Mouse (Mus musculus) limb, embryonic 12.5 days (tissue): Measurements from ENCODE around the gene Thada. TPM values are rescaled to one million over a fixed set of nuclear protein-coding genes. Genes with fewer than 3 reads are reported as not detected.
"Not testable (repeated sequence)": the region's sequence is repeated elsewhere in the genome, so short reads cannot be mapped to it uniquely, and the experiment has no call there.

Source experiments
- ATAC-seq: fragments of 200-750 bp; cut with Nextera tagmentation; 2 replicates; pipeline ENCODE4 v1.8.0; 2017; ENCODE audit warnings: low read depth, moderate TSS enrichment; ENCODE audit not compliant: insufficient number of reproducible peaks, insufficient read depth, low FRiP score, low TSS enrichment
- H3K27ac ChIP-seq: fragments of 300-500 bp; sonication (generic); 2 replicates; pipeline ENCODE4 v1.5.1; 2016; ENCODE audit warnings: mild to moderate bottlenecking, moderate library complexity
- H3K27me3 ChIP-seq: fragments of 300-500 bp; sonication (generic); 2 replicates; pipeline ENCODE4 v1.6.1; 2016; ENCODE audit warnings: mild to moderate bottlenecking, moderate library complexity
- H3K36me3 ChIP-seq: fragments of 300-500 bp; sonication (generic); 2 replicates; pipeline ENCODE4 v1.6.1; 2016; ENCODE audit warnings: mild to moderate bottlenecking, moderate library complexity
- H3K4me1 ChIP-seq: fragments of 300-500 bp; sonication (generic); replicated peaks from 2 replicates; pipeline ENCODE4 v1.6.1; 2016
- H3K4me2 ChIP-seq: fragments of 300-500 bp; sonication (generic); 2 replicates; pipeline ENCODE4 v1.6.1; 2016; ENCODE audit warnings: mild to moderate bottlenecking, moderate library complexity
- H3K4me3 ChIP-seq: fragments of 300-500 bp; sonication (generic); replicated peaks from 2 replicates; pipeline ENCODE4 v1.5.1; 2016; ENCODE audit warnings: mild to moderate bottlenecking
- H3K9ac ChIP-seq: fragments of 300-500 bp; sonication (generic); replicated peaks from 2 replicates; pipeline ENCODE4 v1.6.1; 2016; ENCODE audit warnings: mild to moderate bottlenecking, moderate library complexity
- H3K9me3 ChIP-seq: fragments of 300-500 bp; sonication (generic); 2 replicates; pipeline ENCODE4 v1.6.1; 2016; ENCODE audit warnings: mild to moderate bottlenecking, moderate library complexity
- WGBS: fragments of 180-500 bp; shearing (Covaris S2); methylation state at CpG from one replicate; pipeline ENCODE4 v1.1.7; 2016; 5-methylcytosine and 5-hydroxymethylcytosine counted together
- polyA plus RNA-seq: library from polyadenylated mRNA; unstranded; fragments of >200 nt; fragmentation: Nextera tagmentation; extraction: Ambion mirVana; gene quantifications from 2 replicates; pipeline ENCODE4 v1.2.1, GENCODE M21; 2016

The Thada gene
- polyA plus RNA-seq, 1 experiment from 2014 or later = 15.3 TPM

DNA sequence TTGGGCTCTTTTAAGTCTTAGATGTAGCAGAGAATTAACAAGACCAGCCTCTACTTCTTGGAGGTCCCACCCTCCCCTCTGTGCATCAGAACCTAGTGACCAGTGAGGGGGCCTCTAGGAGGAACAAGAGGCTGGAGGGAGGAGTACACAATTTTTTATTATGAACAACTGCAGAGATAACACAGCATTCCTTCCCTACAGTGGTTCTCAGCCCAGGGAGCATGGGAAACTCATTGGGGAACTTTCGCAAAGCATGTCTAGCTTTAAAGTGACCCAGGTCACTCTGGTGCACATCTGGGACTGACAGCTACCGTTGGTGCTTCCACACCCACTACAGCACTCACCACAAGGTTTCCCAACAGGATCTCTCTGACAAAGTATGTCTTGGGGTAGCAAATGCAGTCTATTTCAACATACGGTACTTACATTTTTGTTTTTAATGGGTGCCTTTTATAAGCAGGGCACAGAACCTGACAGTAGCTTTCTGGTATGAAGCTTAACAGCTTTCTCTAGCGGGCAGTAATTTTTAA lies 230.5 kb downstream of the Thada start:
- Histone ChIP-seq H3K27me3 (no peaks in the 10 kb centered on the region), H3K9me3 (no peaks in the 10 kb centered on the region), H3K4me2 (no peak overlapping the region), H3K4me3 (no peak overlapping the region), H3K36me3 (peaks cover 10% of the 10 kb centered on the region; the same call in 1 of the 2 replicates), H3K9ac (no peak overlapping the region), H3K4me1 (no peaks in the 10 kb centered on the region; the same call in 1 of the 2 replicates), H3K27ac (no peak overlapping the region)
- ATAC-seq = no peak
- WGBS = 81% methylated on average over 4 of the region's 4 CpGs

DNA sequence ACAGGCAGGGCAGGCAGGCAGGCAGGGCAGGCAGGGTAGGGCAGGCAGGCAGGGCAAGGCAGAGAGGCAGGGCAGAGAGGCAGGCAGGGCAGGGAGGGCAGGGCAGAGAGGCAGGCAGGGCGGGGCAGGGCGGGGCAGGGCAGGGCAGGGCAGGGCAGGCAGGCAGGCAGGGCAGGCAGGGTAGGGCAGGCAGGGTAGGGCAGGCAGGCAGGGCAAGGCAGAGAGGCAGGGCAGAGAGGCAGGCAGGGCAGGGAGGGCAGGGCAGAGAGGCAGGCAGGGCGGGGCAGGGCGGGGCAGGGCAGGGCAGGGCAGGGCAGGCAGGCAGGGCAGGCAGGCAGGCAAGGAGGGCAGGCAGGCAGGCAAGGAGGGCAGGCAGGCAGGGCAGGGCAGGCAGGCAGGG lies 231.2 kb downstream of the Thada start:
- not testable (repeated sequence) for H3K4me1 ChIP-seq, H3K9ac ChIP-seq, H3K27me3 ChIP-seq, H3K9me3 ChIP-seq, H3K4me3 ChIP-seq, H3K4me2 ChIP-seq, H3K27ac ChIP-seq, ATAC-seq
- WGBS = no CpG with 5 or more reads among the region's 4 CpGs
- peaks cover 16% of the 10 kb centered on the region; the same call in 1 of the 2 replicates for H3K36me3 ChIP-seq

DNA sequence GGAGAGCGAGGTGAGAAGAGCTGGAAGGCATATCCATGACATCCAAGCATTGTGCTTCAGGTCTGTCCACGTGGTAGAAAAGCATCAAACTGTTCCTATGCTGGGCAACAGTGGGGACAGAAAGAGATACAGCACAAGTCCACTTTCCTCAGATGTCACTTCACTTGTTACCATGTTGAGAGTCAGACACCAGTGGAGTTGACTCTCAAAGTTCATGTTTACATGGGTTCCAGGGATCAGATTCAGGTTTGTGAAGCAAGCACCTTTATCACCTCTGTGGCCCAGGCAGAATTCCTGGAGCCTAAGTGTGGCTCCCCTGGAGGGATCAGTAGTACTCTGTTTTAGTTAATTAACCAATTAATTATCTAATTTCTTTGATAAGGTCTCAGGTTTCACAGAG lies 232.2 kb downstream of the Thada start:
- Histone ChIP-seq H3K4me2 (no peak overlapping the region), H3K9me3 (no peaks in the 10 kb centered on the region), H3K27me3 (no peaks in the 10 kb centered on the region), H3K9ac (no peak overlapping the region), H3K4me1 (no peaks in the 10 kb centered on the region; the same call in 1 of the 2 replicates), H3K4me3 (no peak overlapping the region), H3K27ac (no peak overlapping the region), H3K36me3 (peaks cover 20% of the 10 kb centered on the region)
- 94% methylated on average over 2 of the region's 2 CpGs for WGBS
- ATAC-seq = no peak

DNA sequence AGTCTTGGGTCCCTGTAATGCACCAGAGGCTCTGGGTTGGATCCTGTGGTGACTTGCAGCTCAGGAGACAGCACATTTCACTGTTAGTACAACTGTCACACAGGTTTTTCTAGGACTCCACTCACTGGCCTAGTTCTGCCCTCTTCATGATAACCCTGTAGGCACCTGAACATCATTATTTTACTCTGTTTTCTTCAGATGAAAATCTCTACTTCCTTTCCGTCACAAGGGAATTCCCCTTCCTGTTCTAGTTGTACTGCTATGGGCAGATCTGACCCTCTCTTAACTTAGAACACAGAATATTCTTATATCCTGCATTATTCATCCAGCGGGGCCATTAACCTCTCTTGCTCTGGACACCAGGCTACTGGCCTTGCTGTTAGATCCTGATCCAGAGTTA lies 234.6 kb downstream of the Thada start:
- WGBS = 88% methylated on average over 2 of the region's 2 CpGs
- Histone ChIP-seq H3K4me3 (no peak overlapping the region), H3K9ac (no peak overlapping the region), H3K4me1 (peaks cover 11% of the 10 kb centered on the region), H3K27ac (no peak overlapping the region), H3K4me2 (no peak overlapping the region), H3K27me3 (no peaks in the 10 kb centered on the region), H3K9me3 (no peaks in the 10 kb centered on the region), H3K36me3 (peaks cover 27% of the 10 kb centered on the region)
- no peak for ATAC-seq

DNA sequence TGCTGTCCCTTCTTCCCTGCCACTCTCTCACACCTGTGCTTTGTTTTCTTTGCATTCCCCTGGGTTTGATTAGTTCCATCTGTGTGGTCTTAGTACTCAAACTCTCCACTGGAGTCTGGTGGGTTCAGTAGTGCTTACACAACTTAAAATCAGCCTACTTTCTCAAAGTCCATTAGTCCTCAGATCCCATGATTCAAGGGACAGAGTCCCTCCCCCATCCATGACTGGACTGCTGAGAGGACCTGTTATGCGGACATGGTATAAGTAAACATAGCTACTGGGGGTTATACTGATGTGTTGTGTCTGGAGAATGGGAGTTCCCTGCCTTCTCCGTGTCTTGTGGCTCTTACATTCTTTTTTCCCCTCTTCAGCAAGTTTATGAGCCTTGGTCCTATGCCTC lies 237.8 kb downstream of the Thada start:
- 73% methylated on average over 2 of the region's 2 CpGs for WGBS

DNA sequence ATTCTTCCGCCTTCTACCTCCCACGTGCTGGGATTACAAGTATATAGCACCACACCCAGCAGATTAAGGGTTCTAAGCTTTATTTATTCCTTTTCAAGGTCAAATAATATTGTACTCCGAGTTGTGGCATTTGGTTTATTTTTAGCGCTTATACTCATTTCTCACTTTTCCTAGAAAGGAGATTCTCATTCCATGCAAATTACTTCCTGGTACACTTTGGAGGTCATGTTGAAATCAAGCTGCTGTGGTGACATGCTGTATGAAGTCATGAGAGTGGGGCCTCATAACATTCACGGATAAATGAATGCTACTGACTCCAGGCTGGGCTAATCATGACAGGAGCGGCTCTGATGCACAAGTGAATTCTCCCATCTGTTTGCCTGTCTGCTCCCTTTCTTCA lies 239.3 kb downstream of the Thada start:
- H3K27me3 ChIP-seq = no peaks in the 10 kb centered on the region
- WGBS = 89% methylated on average over 6 of the region's 6 CpGs
- ATAC-seq = no peak
- no peaks in the 10 kb centered on the region for H3K9me3 ChIP-seq
- H3K27ac ChIP-seq = no peak overlapping the region
- peaks cover 31% of the 10 kb centered on the region for H3K4me1 ChIP-seq
- H3K36me3 ChIP-seq = peaks cover 54% of the 10 kb centered on the region
- H3K9ac ChIP-seq = no peak overlapping the region
- H3K4me2 ChIP-seq = no peak overlapping the region
- no peak overlapping the region for H3K4me3 ChIP-seq

More for the DNA sequence above, 237.8 kb downstream of the Thada start:
- no peaks in the 10 kb centered on the region for H3K27me3 ChIP-seq
- no peaks in the 10 kb centered on the region for H3K9me3 ChIP-seq
- no peak overlapping the region; the same call in 1 of the 2 replicates for H3K27ac ChIP-seq
- no peak for ATAC-seq
- H3K4me2 ChIP-seq = no peak overlapping the region
- H3K4me1 ChIP-seq = peaks cover 31% of the 10 kb centered on the region
- no peak overlapping the region for H3K9ac ChIP-seq
- H3K4me3 ChIP-seq = no peak overlapping the region
- H3K36me3 ChIP-seq = peaks cover 46% of the 10 kb centered on the region

DNA sequence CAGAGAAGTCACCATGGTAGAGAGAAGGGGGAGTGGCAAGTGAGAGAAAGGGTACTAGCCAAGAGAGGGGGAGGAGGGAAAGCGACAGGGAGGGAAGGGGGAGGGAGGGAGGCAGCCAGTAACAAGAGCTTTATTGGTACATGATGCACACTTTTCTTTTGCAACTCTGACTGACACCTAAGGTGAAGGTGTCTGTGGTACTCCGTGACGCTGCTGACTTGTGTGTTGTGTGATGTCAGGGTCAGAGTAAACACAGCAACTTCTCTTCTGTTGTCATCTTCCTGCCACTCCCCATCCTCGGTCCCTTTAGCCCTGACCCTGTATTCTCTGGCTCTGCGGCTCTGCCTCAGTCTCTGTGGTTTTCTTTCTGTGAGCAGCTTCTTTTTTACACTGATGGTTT lies 239.8 kb downstream of the Thada start:
- no peak overlapping the region for H3K9ac ChIP-seq
- H3K4me2 ChIP-seq = no peak overlapping the region
- no peak overlapping the region for H3K4me3 ChIP-seq
- no peak for ATAC-seq
- H3K27ac ChIP-seq = no peak overlapping the region
- peaks cover 31% of the 10 kb centered on the region for H3K4me1 ChIP-seq
- WGBS = 61% methylated on average over 5 of the region's 5 CpGs
- H3K27me3 ChIP-seq = no peaks in the 10 kb centered on the region
- H3K36me3 ChIP-seq = peaks cover 59% of the 10 kb centered on the region
- no peaks in the 10 kb centered on the region for H3K9me3 ChIP-seq

DNA sequence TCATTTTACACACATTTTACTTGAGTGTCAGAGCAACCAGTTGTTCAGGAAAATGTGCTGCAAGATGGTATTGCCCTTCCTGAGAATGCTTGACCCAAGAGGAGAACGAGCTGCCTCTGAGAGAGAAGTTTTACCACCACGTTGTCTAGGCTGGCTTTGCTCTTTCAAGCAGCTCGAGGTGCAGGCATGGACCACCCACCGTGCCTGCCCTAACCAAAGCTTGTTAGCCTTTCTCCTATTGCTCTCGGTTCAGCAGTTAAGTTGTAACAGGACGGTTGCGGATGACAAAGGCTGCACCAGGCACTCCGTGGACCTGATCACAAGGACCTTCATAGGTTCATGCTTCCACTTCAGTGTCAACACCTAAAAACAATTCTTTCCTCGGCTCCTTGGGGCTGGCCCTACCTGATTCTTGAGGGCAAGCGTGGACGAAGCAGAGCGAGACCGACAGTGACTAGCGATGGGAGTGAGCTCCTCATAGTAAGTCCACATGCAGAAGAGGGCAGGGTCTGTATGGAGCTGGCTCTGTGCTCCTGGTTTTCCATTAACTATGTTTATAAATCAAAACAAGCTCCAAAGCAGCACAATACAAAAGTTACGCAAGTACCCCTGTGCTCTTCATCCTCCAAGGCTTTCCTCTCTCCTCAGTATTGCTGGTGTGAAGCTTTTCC lies 241.7 kb downstream of the Thada start:
- ATAC-seq = no peak
- Histone ChIP-seq H3K4me2 (no peak overlapping the region), H3K27ac (no peak overlapping the region), H3K4me3 (no peak overlapping the region), H3K9ac (no peak overlapping the region), H3K9me3 (no peaks in the 10 kb centered on the region), H3K27me3 (no peaks in the 10 kb centered on the region), H3K4me1 (peaks cover 31% of the 10 kb centered on the region), H3K36me3 (peaks cover 62% of the 10 kb centered on the region)
- WGBS = 55% methylated on average over 15 of the region's 15 CpGs

DNA sequence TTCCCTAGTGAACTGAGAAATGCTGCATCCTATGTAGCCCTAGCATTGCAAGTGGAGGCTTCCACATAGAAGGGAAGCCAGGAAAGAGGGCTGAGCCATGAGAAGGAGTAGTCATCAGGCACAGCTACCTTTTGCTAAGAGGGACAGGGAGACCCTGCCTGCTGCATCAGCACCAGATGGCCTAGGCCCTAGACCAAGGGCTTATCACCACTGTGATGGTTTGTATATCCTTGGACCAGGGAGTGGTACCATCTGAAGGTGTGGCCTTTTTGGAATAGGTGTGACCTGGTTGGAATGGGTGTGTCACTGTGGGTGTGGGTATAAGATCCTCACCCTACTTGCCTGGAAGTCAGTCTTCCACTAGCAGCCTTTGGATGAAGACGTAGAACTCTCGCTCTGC lies 247.2 kb downstream of the Thada start:
- ATAC-seq, H3K27me3 ChIP-seq, H3K9ac ChIP-seq, H3K4me1 ChIP-seq, H3K4me2 ChIP-seq, H3K9me3 ChIP-seq, H3K4me3 ChIP-seq, H3K27ac ChIP-seq: not testable (repeated sequence)
- peaks cover 53% of the 10 kb centered on the region for H3K36me3 ChIP-seq
- 95% methylated on average over 2 of the region's 2 CpGs for WGBS

DNA sequence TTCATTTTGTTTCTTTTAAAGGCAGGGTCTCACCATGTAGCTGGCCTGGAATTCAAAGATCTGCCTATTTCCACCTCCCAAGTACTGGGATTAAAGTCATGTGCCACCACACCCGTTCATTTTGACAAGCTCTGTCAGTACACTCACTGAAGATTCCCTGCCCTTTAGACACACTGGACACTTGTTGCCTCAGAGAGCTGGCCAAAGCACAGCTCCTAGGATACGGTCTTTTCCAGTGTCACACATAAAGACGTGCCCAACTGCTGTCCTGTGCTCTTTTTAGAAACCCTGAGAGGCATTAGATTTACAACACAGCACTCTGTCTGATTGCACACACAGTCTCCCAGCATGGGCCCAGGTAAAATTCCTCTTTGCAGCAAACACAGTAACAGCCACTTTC lies 248.3 kb downstream of the Thada start:
- no peak for ATAC-seq
- no peak overlapping the region for H3K4me3 ChIP-seq
- no peak overlapping the region for H3K27ac ChIP-seq
- H3K4me1 ChIP-seq = no peaks in the 10 kb centered on the region
- H3K4me2 ChIP-seq = no peak overlapping the region
- no peak overlapping the region for H3K9ac ChIP-seq
- no peaks in the 10 kb centered on the region for H3K27me3 ChIP-seq
- peaks cover 48% of the 10 kb centered on the region for H3K36me3 ChIP-seq
- H3K9me3 ChIP-seq = no peaks in the 10 kb centered on the region
- WGBS = 77% methylated on average over 3 of the region's 3 CpGs

DNA sequence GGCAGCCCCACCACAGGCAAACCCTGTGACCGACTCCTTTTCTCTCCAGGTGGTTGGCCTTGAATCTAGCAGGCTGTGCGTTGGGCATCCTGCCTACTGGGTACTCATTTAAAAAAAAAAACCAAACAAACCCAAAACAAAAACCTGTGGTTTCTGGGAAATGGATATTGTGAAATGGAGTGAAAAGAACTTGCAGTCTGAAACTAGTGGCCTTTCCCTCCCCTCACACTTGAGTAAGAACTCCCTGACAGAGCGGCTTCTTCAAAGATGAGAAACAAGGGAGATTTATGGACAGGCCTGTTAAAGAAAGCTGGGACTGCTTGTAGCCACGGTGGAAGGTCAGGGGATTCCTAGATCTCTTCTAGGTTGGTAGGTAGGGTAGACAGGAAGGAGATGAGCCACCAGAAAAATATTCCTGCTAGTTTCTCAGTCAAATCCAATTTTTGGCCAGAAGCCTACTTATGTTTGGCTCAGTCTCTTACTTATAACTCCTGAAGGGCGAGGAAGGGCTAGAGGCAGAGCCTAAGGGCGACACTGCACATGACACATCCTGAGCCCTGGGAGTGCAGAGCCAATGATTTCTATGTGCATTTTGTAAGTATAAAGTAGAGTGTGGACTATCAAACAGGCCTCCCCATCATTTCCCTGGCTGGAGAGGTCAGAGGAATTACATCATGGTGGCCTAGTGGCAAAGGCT lies 250.6 kb downstream of the Thada start:
- Histone ChIP-seq H3K4me2 (no peak overlapping the region), H3K27me3 (no peaks in the 10 kb centered on the region), H3K9ac (no peak overlapping the region), H3K4me1 (no peaks in the 10 kb centered on the region), H3K9me3 (no peaks in the 10 kb centered on the region), H3K4me3 (no peak overlapping the region), H3K27ac (no peak overlapping the region), H3K36me3 (peaks cover 37% of the 10 kb centered on the region)
- WGBS = 71% methylated on average over 6 of the region's 6 CpGs
- no peak for ATAC-seq
